Mouse (Mus musculus) CH12.LX (cell line): ENCODE measurements around the gene Gm20388.

ENCODE experiments used
- CHD1 ChIP-seq: IDR thresholded peaks from 2 replicates; pipeline ENCODE4 v1.6.1; 2012; ENCODE audit warnings: low read depth, low read length, improper control_type of control experiment, inconsistent platforms
- CTCF ChIP-seq, 2 experiments: IDR thresholded peaks in 1 of 2; conservative IDR thresholded peaks in 1 of 2; 2 replicates each; pipeline ENCODE4 v1.5.1; 2011 to 2012; ENCODE audit warnings: low read depth in 2 of 2, low read length in 2 of 2, improper control_type of control experiment in 1 of 2, inconsistent platforms in 1 of 2, mild to moderate bottlenecking in 1 of 2, moderate library complexity in 1 of 2
- JUND ChIP-seq: conservative IDR thresholded peaks from 2 replicates; pipeline ENCODE4 v1.6.1; 2011; ENCODE audit warnings: low read depth, low read length, improper control_type of control experiment
- MAX ChIP-seq: IDR thresholded peaks from 2 replicates; pipeline ENCODE4 v1.6.1; 2011; ENCODE audit warnings: low read length, improper control_type of control experiment
- PAX5 ChIP-seq: IDR thresholded peaks from 2 replicates; pipeline ENCODE4 v1.6.1; 2012; ENCODE audit warnings: low read length, inconsistent platforms, mixed read lengths
- POLR2A ChIP-seq: IDR thresholded peaks from 2 replicates; pipeline ENCODE4 v1.6.1; 2011; ENCODE audit warnings: low read depth, mild to moderate bottlenecking, improper control_type of control experiment, low read length
- TBP ChIP-seq: conservative IDR thresholded peaks from 2 replicates; pipeline ENCODE4 v1.6.1; 2011; ENCODE audit warnings: low read depth, low read length, improper control_type of control experiment
- TCF12 ChIP-seq: IDR thresholded peaks from 2 replicates; pipeline ENCODE4 v1.6.1; 2014; ENCODE audit warnings: low read depth, mild to moderate bottlenecking, inconsistent platforms, low read length, improper control_type of control experiment
- USF2 ChIP-seq: conservative IDR thresholded peaks from 2 replicates; pipeline ENCODE4 v1.6.1; 2011; ENCODE audit warnings: low read depth, low read length, improper control_type of control experiment

- no peak for TF ChIP-seq CTCF (conservative IDR thresholded peaks at IDR 0.05 in 1 of 2, IDR thresholded peaks at IDR 0.05 in 1 of 2; ENCODE audit: low read depth in 2 of 2, low read length in 2 of 2)
- TF ChIP-seq PAX5, result no peak
- no peak for TF ChIP-seq USF2
- no peak for TF ChIP-seq JUND
- no peak for TF ChIP-seq TCF12
- TF ChIP-seq MAX, result no peak
- no peak for TF ChIP-seq TBP
- no peak for TF ChIP-seq CHD1
- no peak for TF ChIP-seq POLR2A
Observed at GRCm38 (mm10) chr8:120876010-120876918, 965.6 kb downstream of the Gm20388 start.
